Mouse (Mus musculus) gastrocnemius, adult 8-10 months (tissue): Measurements from ENCODE around the gene Cyp2d34. TPM values are rescaled to one million over a fixed set of nuclear protein-coding genes. Genes with fewer than 3 reads are reported as not detected.

Experiments used
- DNase-seq, 2 experiments: peaks; one replicate each; pipeline ENCODE4 v3.0.0; 2022; ENCODE audit warnings: low spot score in 2 of 2
- microRNA-seq: library from miRNA; unstranded; fragments of <30 nt; microRNA quantifications from one replicate; pipeline ENCODE4 v1.2.0, GENCODE M21; 2022
- total RNA-seq, 4 experiments: library from RNA; stranded (reverse); gene quantifications; 2 replicates each; pipeline ENCODE4 v1.2.4; 2022

Cyp2d34 gene
- total RNA-seq, result not detected

GRCm38 (mm10) chr15:82620531-82621202 lies at the start of gene Cyp2d34:
Cyp2d34 (minus strand) TSS chr15:82620946.
- DNase-seq, result no peak

- DNase-seq, result no peak
Measured at GRCm38 (mm10) chr15:82656346-82656745, 35.6 kb upstream of the Cyp2d34 start.

GRCm38 (mm10) chr15:82644371-82644770 lies 23.6 kb upstream of the Cyp2d34 start:
- DNase-seq, result no peak

- DNase-seq, result no peak
Measured at GRCm38 (mm10) chr15:82643771-82644170, 23.0 kb upstream of the Cyp2d34 start.

- DNase-seq, result no peak
Measured at GRCm38 (mm10) chr15:82642771-82643170, 22.0 kb upstream of the Cyp2d34 start.

- no peak for DNase-seq
Measured at GRCm38 (mm10) chr15:82641921-82642320, 21.2 kb upstream of the Cyp2d34 start.

- DNase-seq, result no peak
Measured at GRCm38 (mm10) chr15:82641390-82641789, 20.6 kb upstream of the Cyp2d34 start.

- no peak for DNase-seq
Measured at GRCm38 (mm10) chr15:82640201-82640600, 19.5 kb upstream of the Cyp2d34 start.

GRCm38 (mm10) chr15:82637130-82638075 lies 16.7 kb upstream of the Cyp2d34 start:
- no peak for DNase-seq

- DNase-seq, result no peak
Measured at GRCm38 (mm10) chr15:82634976-82635375, 14.2 kb upstream of the Cyp2d34 start.

- DNase-seq, result no peak
Measured at GRCm38 (mm10) chr15:82621993-82622392, 1.2 kb upstream of the Cyp2d34 start.

GRCm38 (mm10) chr15:82618362-82619020 lies 2.3 kb downstream of the Cyp2d34 start:
- DNase-seq, result no peak

- no peak for DNase-seq
Measured at GRCm38 (mm10) chr15:82582621-82583020, 38.1 kb downstream of the Cyp2d34 start.

- DNase-seq, result no peak
Measured at GRCm38 (mm10) chr15:82579071-82579470, 41.7 kb downstream of the Cyp2d34 start.

GRCm38 (mm10) chr15:82572856-82573255 lies 47.9 kb downstream of the Cyp2d34 start:
- no peak for DNase-seq

Small RNA genes lying within 50 kb of the gene (microRNA-seq; reads per million reads assigned to microRNA genes)
- not detected for gene Gm27463
- not detected for gene Gm27742

Other genes with a start within 250 kb of the Cyp2d34 start
- 10 to 100 TPM in 3 of 4 experiments, 1 to 10 TPM in 1; 7.2 to 14.5 (median 11.5) TPM for gene Cyp2d22, start 240.7 kb downstream of the Cyp2d34 start, total RNA-seq
- under 1 TPM in 2 of 4 experiments, not detected in 2; 0.18 to 0.24 TPM for gene Cyp2d11, start 226.9 kb downstream of the Cyp2d34 start, total RNA-seq
- gene Cyp2d10, start 213.8 kb downstream of the Cyp2d34 start, total RNA-seq, result under 1 TPM in 1 of 4 experiments, not detected in 3; 0.56 TPM
- gene Cyp2d9, start 187.5 kb downstream of the Cyp2d34 start, total RNA-seq, result not detected
- not detected for gene Cyp2d12, start 65.9 kb downstream of the Cyp2d34 start, total RNA-seq
- gene Cyp2d40, start 143.2 kb upstream of the Cyp2d34 start, total RNA-seq, result not detected
- gene Cyp2d26, start 173.3 kb upstream of the Cyp2d34 start, total RNA-seq, result 1 to 10 TPM in 1 of 4 experiments, not detected in 3; 1.3 TPM